Mouse (Mus musculus) limb, embryonic 11.5 days (tissue): ENCODE measurements around the gene Eno1. TPM values are rescaled to one million over a fixed set of nuclear protein-coding genes. Genes with fewer than 3 reads are reported as not detected.

Source experiments
- ATAC-seq: fragments of 200-750 bp; cut with Nextera tagmentation; 2 replicates; pipeline ENCODE4 v1.8.0; 2017; ENCODE audit warnings: low read depth; ENCODE audit not compliant: insufficient number of reproducible peaks, low FRiP score, low TSS enrichment
- DNase-seq: peaks from one replicate; pipeline ENCODE4 v3.0.0-alpha.2; 2015; ENCODE audit warnings: low spot score
- H3K27ac ChIP-seq: fragments of 300-500 bp; sonication (generic); replicated peaks from 2 replicates; pipeline ENCODE4 v1.5.1; 2014; ENCODE audit warnings: low read depth, mild to moderate bottlenecking, low read length
- H3K27me3 ChIP-seq: fragments of 300-500 bp; sonication (generic); 2 replicates; pipeline ENCODE4 v1.6.1; 2014; ENCODE audit warnings: mild to moderate bottlenecking, low read length, mixed read lengths; ENCODE audit not compliant: control insufficient read depth, insufficient read depth
- H3K36me3 ChIP-seq: fragments of 300-500 bp; sonication (generic); 2 replicates; pipeline ENCODE4 v1.6.1; 2014; ENCODE audit warnings: mild to moderate bottlenecking, low read length, moderate library complexity, mixed read lengths; ENCODE audit not compliant: control insufficient read depth, insufficient read depth
- H3K4me1 ChIP-seq: fragments of 300-500 bp; sonication (generic); 2 replicates; pipeline ENCODE4 v1.6.1; 2014; ENCODE audit warnings: low read length, mixed read lengths; ENCODE audit not compliant: control insufficient read depth, insufficient read depth
- H3K4me2 ChIP-seq: fragments of 300-500 bp; sonication (generic); 2 replicates; pipeline ENCODE4 v1.6.1; 2014; ENCODE audit warnings: low read depth, mild to moderate bottlenecking, moderate library complexity; ENCODE audit not compliant: severe bottlenecking
- H3K4me3 ChIP-seq: fragments of 300-500 bp; sonication (generic); 2 replicates; pipeline ENCODE4 v1.5.1; 2014; ENCODE audit warnings: low read depth, low read length
- H3K9ac ChIP-seq: fragments of 300-500 bp; sonication (generic); 2 replicates; pipeline ENCODE4 v1.6.1; 2014; ENCODE audit warnings: mild to moderate bottlenecking, low read length
- H3K9me3 ChIP-seq: fragments of 300-500 bp; sonication (generic); 2 replicates; pipeline ENCODE4 v1.6.1; 2016; ENCODE audit warnings: low read length; ENCODE audit not compliant: control insufficient read depth
- WGBS: fragments of 180-500 bp; shearing (Covaris S2); extraction: QIAGEN DNeasy Blood & Tissue Kit; methylation state at CpG from one replicate; pipeline ENCODE4 v1.1.7; 2014; 5-methylcytosine and 5-hydroxymethylcytosine counted together
- polyA plus RNA-seq: library from polyadenylated mRNA; unstranded; fragments of >200 nt; fragmentation: Nextera tagmentation; extraction: Ambion mirVana; gene quantifications from 2 replicates; pipeline ENCODE4 v1.2.1, GENCODE M21; 2014

Gene Eno1
- polyA plus RNA-seq, 1 experiment from 2014 or later: 2,311 TPM

DNA sequence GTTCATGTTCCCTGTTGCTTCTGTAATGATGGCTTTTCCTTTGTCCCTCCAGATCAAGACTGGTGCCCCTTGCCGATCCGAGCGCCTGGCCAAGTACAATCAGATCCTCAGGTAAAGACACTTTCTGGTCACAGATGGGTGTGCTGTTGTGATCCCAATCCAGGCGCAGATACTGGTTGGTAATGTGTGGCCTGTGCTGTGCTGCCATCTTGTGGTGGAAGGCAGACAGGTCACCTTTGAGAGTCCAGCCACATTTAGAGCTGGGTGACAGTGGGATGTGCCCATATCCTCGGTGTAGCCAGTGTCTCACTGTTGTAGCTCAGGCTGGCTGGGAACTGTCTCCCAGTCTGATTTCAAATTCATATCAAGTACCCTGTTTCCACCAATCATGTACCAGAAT is 11.5 kb downstream of the Eno1 start:
- no peak overlapping the region for H3K4me2 ChIP-seq
- H3K9me3 ChIP-seq: no peaks in the 10 kb centered on the region
- peak; percentile 77 for DNase-seq
- H3K4me1 ChIP-seq: no peaks in the 10 kb centered on the region
- H3K4me3 ChIP-seq: no peak overlapping the region
- no peak overlapping the region for H3K9ac ChIP-seq
- no peaks in the 10 kb centered on the region for H3K27me3 ChIP-seq
- H3K27ac ChIP-seq: no peak overlapping the region
- peaks cover 45% of the 10 kb centered on the region for H3K36me3 ChIP-seq
- WGBS: 65% methylated on average over 5 of the region's 5 CpGs
- ATAC-seq: peak; percentile 40; the same call in 1 of the 2 replicates

DNA sequence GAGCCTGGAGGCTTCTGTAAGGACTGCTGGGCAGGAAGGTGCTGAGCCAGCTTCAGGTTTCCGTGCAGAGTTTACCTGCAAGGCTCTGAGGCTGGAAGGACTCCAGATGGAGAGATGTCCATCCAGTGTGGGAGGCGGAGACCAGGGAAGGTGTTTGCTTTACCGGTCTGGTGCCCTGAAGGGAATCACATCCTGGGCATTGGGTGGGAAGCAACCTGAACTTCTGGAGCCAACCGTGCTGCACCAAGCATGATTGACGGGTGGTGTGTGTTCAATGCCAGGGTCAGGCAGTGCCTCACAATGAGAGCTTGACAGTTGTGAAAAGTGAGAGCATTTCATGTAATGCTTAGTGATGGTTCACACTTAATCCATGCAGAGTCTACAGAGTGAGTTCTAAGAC is 12.4 kb downstream of the Eno1 start:
- ATAC-seq (no peak), DNase-seq (no peak)
- Histone ChIP-seq H3K4me3 (no peak overlapping the region), H3K9me3 (no peaks in the 10 kb centered on the region), H3K4me1 (no peaks in the 10 kb centered on the region), H3K36me3 (peaks cover 40% of the 10 kb centered on the region), H3K9ac (no peak overlapping the region), H3K27me3 (no peaks in the 10 kb centered on the region), H3K27ac (no peak overlapping the region), H3K4me2 (no peak overlapping the region)
- WGBS: 91% methylated on average over 5 of the region's 5 CpGs

DNA sequence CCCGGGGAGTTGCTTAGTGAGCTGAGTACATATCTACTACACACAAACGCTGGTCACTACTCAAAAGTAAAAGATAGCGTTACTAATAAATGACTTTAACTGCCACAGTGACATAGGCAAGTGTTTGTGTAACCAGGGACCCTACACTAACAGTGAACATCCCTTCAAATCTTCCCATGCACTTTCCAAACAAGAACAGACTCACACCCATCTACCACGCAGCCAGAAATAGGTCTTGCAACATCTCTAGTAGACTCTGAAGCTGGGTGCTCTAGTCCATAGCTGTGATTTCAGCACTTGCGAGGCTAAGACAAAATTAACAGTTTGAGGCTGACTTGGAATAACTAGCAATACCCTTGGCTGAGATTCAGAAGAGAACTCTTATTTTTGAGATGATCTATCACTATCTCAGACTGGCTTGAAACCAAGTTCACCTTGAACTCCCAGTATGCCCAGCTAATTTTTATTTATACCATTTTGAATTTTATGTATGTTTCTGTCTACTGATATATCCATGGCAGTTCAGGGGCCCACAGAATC is 13.3 kb downstream of the Eno1 start:
- Histone ChIP-seq H3K4me2 (no peak overlapping the region), H3K4me3 (no peak overlapping the region), H3K27ac (no peak overlapping the region), H3K9me3 (no peaks in the 10 kb centered on the region), H3K27me3 (no peaks in the 10 kb centered on the region), H3K4me1 (no peaks in the 10 kb centered on the region), H3K9ac (no peak overlapping the region), H3K36me3 (peaks cover 33% of the 10 kb centered on the region)
- WGBS: 78% methylated on average over 5 of the region's 5 CpGs
- no peak for DNase-seq
- no peak for ATAC-seq

DNA sequence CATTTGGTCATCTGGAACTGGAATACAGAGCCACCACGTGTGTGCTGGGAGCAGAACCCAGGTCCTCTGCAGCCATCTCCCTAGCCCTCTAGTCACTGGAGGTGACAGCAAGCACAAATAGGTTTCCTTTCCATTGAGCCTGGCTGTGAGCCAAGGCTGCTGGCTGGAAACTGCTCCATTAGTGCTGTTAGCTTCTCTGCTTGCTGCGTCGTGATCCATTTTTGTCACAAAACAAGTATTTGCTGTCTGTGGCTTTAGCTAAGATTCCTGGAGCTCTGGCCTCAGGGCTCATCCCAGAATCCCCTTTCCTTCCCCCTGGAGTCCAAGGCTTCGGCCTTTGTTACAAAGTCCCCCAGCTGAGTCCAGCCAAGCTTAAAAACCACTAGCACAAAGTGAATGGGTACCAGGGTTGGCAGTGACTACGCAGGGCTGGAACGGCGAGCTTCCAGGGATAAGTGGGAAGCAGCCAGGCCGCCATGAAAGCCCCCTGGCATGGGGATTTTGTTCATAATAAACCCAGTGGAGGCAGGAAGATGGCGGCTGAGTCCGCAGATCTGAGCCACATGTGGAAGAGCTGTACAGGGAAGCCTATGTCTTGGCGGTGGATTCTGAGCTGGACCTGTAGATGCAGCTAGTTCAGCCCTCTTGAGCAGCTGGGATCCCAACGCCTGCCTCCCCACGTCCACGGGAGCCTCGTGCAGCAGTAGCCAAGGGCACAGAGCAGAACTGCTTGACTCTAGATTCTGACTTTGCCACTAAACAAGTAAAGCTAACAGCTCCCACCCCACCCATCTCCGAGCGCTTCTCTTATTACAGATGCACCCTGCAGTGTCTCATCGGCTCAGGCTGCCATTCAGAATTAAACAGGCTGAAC is 14.3 kb downstream of the Eno1 start:
- Histone ChIP-seq H3K4me3 (no peak overlapping the region), H3K9ac (no peak overlapping the region), H3K9me3 (no peaks in the 10 kb centered on the region), H3K4me2 (no peak overlapping the region), H3K27ac (no peak overlapping the region), H3K4me1 (no peaks in the 10 kb centered on the region), H3K36me3 (peaks cover 27% of the 10 kb centered on the region), H3K27me3 (no peaks in the 10 kb centered on the region)
- ATAC-seq (no peak), DNase-seq (no peak)
- 71% methylated on average over 18 of the region's 18 CpGs for WGBS

DNA sequence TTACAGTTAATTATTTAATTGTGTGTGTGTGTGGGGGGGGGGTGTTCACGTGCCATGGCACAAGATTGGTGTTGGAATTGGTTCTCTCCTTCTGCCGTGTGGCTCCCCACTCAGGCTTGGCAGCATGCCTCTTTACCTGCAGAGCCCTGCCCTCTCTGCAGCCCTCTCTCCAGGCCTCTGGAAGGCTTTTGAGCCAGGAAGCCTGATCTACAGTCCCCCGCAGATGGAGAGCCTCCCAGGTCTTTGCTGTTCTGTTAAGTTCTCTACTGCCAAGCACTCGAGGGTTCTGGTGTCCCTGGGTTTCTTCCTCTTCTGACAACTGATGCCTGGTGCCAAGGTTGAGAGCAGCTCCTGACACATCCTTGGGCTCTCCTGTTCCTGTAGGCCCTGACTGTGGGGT is 17.9 kb downstream of the Eno1 start:
- no peak overlapping the region for H3K27ac ChIP-seq
- H3K9ac ChIP-seq: no peak overlapping the region
- ATAC-seq (no peak), DNase-seq (no peak)
- H3K4me3 ChIP-seq: no peak overlapping the region
- H3K9me3 ChIP-seq: no peaks in the 10 kb centered on the region
- H3K4me1 ChIP-seq: no peaks in the 10 kb centered on the region
- no peak overlapping the region for H3K4me2 ChIP-seq
- H3K27me3 ChIP-seq: no peaks in the 10 kb centered on the region
- 72% methylated on average over 4 of the region's 4 CpGs for WGBS
- H3K36me3 ChIP-seq: peaks cover 3% of the 10 kb centered on the region; the same call in 1 of the 2 replicates

DNA sequence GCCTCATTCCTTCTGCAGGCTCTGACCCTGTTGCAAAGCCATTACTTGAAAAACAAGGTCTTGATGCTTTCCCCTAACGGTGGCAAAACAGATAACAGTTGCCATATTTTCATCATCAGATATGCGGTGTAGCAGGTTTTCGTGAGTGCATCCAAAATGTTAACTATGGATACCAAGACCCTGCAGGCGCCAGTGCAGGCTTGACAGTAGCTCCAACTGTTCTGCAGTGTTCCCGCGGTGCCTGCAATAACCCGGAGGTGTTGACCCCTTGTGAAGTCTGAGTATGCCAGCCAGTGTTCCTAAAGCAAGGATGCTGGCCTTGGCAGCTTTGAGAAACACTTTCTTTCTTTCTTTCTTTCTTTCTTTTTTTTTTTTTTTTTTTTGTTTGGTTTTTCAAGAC is 18.7 kb downstream of the Eno1 start:
- no peaks in the 10 kb centered on the region for H3K4me1 ChIP-seq
- no peak overlapping the region for H3K4me3 ChIP-seq
- H3K9ac ChIP-seq: no peak overlapping the region
- no peaks in the 10 kb centered on the region for H3K9me3 ChIP-seq
- WGBS: 85% methylated on average over 7 of the region's 7 CpGs
- H3K27me3 ChIP-seq: no peaks in the 10 kb centered on the region
- H3K4me2 ChIP-seq: no peak overlapping the region
- no peaks in the 10 kb centered on the region; the same call in 1 of the 2 replicates for H3K36me3 ChIP-seq
- DNase-seq (no peak), ATAC-seq (no peak)
- H3K27ac ChIP-seq: no peak overlapping the region

DNA sequence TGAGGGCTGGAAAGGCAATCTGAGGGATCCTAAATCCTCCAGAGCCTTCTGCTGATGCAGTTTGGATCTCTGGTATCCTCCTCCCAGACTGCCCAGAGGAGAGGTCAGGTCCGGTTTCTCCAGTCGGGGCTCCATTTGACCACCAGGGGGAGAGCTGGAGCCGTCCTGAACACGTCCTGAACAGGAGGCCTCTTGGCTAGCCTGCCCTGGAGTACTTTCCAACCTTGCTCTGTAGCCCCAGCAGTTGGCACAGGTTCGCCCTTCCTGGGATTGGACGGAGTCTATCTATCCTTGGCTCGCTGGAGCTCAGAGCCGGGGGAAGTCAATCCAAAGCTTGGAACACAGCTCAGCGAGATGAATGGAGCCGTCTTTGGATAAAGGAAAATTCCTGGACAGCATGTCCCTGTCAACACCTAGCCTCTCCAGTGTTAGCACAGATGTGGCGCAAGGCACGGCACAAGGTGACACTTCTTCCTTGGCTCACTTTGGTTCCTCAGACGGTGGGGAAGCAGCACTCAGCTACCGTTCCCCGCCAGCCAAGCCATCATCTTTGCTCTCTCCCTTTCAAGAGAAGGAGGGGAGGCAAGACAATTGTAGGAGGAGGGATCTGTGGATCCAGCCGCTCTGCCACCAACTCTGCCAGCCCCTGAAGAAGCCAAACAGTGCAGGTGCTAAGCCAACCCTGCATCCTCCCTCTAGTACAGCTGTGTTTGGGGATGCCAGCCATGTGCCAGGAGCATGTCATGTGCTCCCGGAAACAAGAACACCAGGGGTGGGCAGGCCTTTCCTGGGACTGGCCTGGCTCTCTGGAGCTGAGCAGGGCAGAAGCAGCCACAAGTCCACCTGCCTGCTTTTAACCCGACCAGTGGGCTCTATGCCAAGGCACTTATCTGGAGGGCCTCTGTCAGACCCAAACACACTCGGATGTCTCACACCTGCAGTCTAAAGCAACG is 21.0 kb downstream of the Eno1 start:
- WGBS: 59% methylated on average over 20 of the region's 20 CpGs
- H3K36me3 ChIP-seq: no peaks in the 10 kb centered on the region
- H3K4me2 ChIP-seq: no peak overlapping the region
- no peaks in the 10 kb centered on the region for H3K27me3 ChIP-seq
- no peak overlapping the region for H3K27ac ChIP-seq
- no peaks in the 10 kb centered on the region for H3K9me3 ChIP-seq
- ATAC-seq (peak; percentile 75; the same call in 1 of the 2 replicates), DNase-seq (peak; percentile 93)
- no peaks in the 10 kb centered on the region for H3K4me1 ChIP-seq
- no peak overlapping the region for H3K9ac ChIP-seq
- no peak overlapping the region for H3K4me3 ChIP-seq

DNA sequence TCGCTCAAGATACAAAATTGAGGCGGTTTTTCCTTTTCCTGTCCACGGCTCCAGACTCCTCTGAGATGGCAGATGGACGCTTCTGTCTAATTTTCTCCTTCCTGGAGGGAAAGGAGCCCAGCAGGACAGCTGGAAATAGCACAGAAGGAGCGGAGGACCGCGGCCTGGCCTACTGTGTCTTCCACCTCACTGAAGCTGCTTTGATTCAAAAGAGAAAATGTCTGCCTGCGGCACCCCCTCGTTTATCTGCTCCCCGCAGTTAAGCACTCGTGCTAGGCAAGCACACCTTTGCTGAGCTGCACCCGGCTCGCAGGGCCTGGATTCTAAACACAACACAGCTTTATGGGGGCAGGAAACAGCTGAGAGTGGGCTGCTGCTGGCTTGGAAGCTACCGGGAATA is 21.9 kb downstream of the Eno1 start:
- Histone ChIP-seq H3K4me1 (no peaks in the 10 kb centered on the region), H3K4me3 (no peak overlapping the region), H3K4me2 (no peak overlapping the region), H3K9ac (no peak overlapping the region), H3K27me3 (no peaks in the 10 kb centered on the region), H3K36me3 (no peaks in the 10 kb centered on the region), H3K27ac (no peak overlapping the region), H3K9me3 (no peaks in the 10 kb centered on the region)
- DNase-seq (no peak), ATAC-seq (no peak)
- 73% methylated on average over 14 of the region's 14 CpGs for WGBS
